Mouse (Mus musculus): ENCODE results near the gene Add1.

DNA sequence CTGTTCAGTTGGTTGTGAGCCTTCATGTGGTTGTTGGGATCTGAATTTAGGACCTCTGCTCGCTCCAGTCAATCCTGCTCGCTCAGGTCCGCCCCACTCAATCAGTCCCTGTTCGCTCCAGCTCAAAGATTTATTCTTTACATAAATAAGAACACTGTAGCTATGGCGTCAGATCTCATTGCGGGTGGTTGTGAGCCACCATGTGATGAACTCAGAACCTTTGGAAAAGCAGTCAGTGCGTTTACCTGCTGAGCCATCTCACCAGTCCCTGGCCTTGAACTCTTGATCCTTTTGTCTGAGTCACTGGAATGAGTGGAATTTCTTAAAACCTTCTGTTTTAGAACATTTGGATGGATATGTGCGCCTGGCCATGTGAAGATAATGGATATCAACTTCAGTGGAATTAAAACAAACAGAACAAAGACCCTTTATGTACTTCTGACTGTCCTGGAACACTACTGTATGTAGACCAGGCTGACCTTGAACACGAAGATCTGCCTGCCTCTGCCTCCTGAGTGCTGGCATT is 19.8 kb downstream of the Add1 start:
- TF ChIP-seq CTCF (IDR thresholded peaks at IDR 0.05; ENCODE audit: low read depth) = no peak
- no peak for TF ChIP-seq EP300 (optimal IDR thresholded peaks at IDR 0.05)

All from stomach, postnatal 0 days (tissue).